Mouse (Mus musculus) CD4-positive naive resting alpha-beta T cell, adult 76 days (primary cell): ENCODE results near the gene Olfr480. TPM values are rescaled to one million over a fixed set of nuclear protein-coding genes. Genes with fewer than 3 reads are reported as not detected.

Source experiments
- total RNA-seq: library from RNA; stranded (reverse); gene quantifications from one replicate; pipeline ENCODE4 v1.2.4, GENCODE M21; 2023

Olfr480 gene
- not detected for total RNA-seq

GRCm38 (mm10) chr7:108067246-108067645, at the start of gene Olfr480:
Gene Olfr480 (minus strand): TSS chr7:108067346.

DNA sequence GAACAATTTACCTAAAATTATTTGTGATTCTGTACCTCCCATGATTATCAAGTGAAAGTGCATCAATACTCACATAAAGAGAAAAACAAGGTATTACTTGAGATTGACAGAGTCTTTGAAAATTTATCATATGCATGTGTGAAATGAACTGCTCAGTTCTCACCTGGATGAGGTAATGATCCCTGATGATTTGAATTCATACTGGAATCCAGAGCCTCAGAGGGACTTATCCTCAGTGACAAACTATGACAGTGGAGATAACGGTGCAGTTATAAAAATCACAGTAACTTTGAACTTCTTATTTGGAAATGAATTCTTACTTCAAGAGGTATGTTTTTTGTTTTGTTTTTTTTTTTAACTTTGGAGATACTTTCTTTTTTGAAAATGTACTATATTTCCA, 33.4 kb upstream of the Olfr480 start, which contains the start of gene Olfr483:
Gene Olfr483, plus strand, starts transcription at position 301 of the 400 bp plus-strand sequence.

DNA sequence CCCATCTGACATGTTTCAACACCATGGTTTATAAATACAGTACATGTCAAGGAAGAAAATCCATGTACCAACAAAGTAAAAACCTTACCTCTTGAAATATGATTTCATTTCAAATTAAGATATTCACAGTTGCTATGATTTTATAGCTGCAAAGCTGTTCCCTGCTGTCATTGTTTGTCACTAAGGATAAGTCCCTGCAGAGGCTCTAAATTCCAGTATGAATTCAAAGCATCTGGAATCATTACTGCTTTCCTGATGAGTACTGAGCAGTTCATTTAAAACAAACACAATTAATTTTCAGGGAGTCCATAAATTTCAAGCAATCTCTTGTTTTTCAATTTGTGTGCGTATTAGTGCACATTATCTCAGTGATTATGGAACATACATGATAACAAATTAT, 30.3 kb upstream of the Olfr480 start, which contains the start of gene Olfr482:
Gene Olfr482, minus strand, starts transcription at position 101 of the 400 bp plus-strand sequence.

DNA sequence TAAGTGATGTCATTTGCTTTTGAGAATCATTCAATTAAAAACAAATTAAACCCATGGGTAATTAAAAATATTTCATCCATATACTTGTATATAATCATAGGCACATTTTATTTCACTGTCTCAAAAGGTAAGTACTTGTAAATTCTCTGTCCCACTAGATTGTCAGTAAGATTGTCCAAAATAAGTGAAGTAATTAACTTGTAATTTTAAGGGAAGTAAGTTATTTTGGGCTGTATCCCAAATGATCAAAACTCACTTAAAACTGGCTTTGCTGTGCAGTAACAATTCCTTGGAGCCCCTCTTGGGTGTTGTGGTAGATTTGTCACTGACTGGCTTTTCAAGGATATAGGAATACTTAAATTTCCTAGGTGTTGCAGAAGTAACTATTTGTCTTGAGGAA, 12.4 kb upstream of the Olfr480 start, which contains the start of gene Olfr481:
Gene Olfr481, plus strand, starts transcription at position 301 of the 400 bp plus-strand sequence.

GRCm38 (mm10) chr7:108050393-108050792, 16.8 kb downstream of the Olfr480 start, which contains the start of gene Olfr479:
Gene Olfr479 (plus strand): TSS chr7:108050693.

GRCm38 (mm10) chr7:108033889-108034288, 33.3 kb downstream of the Olfr480 start, which contains the start of gene Olfr478:
Gene Olfr478 (minus strand): TSS chr7:108033989.

Other genes starting within 250 kb of the Olfr480 start
- not detected for gene Olfr469, start 241.8 kb downstream of the Olfr480 start, total RNA-seq
- gene Olfr470, start 219.9 kb downstream of the Olfr480 start, total RNA-seq: not detected
- 0.09 TPM for gene Olfr472, start 169.4 kb downstream of the Olfr480 start, total RNA-seq
- gene Olfr473, start 136.9 kb downstream of the Olfr480 start, total RNA-seq: not detected
- not detected for gene Olfr474, start 112.7 kb downstream of the Olfr480 start, total RNA-seq
- not detected for gene Olfr476, start 102.5 kb downstream of the Olfr480 start, total RNA-seq
- not detected for gene Olfr477, start 80.7 kb downstream of the Olfr480 start, total RNA-seq
- not detected for gene Olfr478, start 33.4 kb downstream of the Olfr480 start, total RNA-seq
- not detected for gene Olfr479, start 16.7 kb downstream of the Olfr480 start, total RNA-seq
- not detected for gene Olfr481, start 12.5 kb upstream of the Olfr480 start, total RNA-seq
- 2.1 TPM for gene Olfr482, start 30.2 kb upstream of the Olfr480 start, total RNA-seq
- gene Olfr483, start 33.5 kb upstream of the Olfr480 start, total RNA-seq: not detected
- gene Olfr484, start 60.1 kb upstream of the Olfr480 start, total RNA-seq: not detected
- not detected for gene Olfr485, start 92.5 kb upstream of the Olfr480 start, total RNA-seq
- gene Olfr486, start 105.4 kb upstream of the Olfr480 start, total RNA-seq: not detected
- not detected for gene Olfr487, start 147.3 kb upstream of the Olfr480 start, total RNA-seq
- gene Olfr488, start 191.0 kb upstream of the Olfr480 start, total RNA-seq: not detected
- not detected for gene Olfr490, start 221.6 kb upstream of the Olfr480 start, total RNA-seq
- gene Olfr491, start 246.1 kb upstream of the Olfr480 start, total RNA-seq: not detected